Mouse (Mus musculus): Measurements from ENCODE around the gene Sh3gl2. TPM values are rescaled to one million over a fixed set of nuclear protein-coding genes. Genes with fewer than 3 reads are reported as not detected.

The Sh3gl2 gene
- total RNA-seq, 2 experiments from 2014 or later = 247 to 282 TPM

DNA sequence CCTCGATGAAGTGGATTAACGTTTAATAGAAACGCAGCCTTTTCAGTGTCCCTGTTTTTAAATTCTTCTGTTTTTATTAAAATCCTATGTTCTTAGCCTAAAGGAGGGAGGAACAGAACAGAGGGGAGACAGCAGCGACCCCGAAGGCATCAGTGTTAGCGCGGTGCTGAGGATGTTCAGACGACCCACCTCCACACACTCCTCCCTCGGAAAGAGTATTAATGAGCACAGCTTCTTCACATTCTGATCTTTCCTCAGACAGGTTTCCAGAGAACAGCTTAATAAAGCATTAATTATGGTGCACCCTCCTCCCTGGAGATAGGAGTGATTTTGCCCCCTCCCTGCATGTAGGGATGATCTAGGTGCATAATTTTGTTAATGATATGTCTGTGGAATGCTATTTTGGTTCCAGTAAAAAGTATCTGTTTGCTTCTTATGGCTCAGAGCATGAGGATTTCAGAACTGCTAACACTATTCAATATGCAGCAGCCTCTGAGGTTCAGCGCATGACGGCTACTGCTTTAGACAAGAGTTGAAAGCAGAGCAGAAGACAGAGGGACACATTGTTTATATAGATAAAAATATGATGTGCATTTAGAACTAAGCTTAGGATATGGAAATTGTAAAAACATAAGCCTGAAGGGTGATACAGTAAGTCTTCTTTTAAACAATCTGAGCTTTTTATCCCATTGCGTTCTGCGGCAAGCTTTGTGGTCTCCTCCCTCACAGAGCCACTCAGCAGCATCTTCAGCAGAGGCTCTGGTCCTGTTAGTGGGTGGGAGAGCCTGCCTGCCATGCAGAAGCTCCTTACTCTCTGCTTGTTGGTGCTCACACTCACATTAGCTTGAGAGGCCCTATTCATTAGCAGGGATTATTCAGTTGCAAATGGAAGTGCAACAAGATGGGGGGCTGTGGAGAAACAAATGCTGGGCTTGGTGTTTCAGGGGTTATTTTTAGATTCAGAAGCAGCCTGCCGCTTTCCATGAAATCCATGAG, 27.8 kb downstream of the Sh3gl2 start:
- no peak for TF ChIP-seq CTCF (IDR thresholded peaks at IDR 0.05)
- intact Hi-C loops (cut with DNase I) = no loop called here
- DNase-seq (ENCODE audit: extremely low spot score in 1 of 2, low spot score in 2 of 2) = no peak
- Histone ChIP-seq H3K4me3 (no peak overlapping the region), H3K27ac (peak overlapping the region; percentile 8)

DNA sequence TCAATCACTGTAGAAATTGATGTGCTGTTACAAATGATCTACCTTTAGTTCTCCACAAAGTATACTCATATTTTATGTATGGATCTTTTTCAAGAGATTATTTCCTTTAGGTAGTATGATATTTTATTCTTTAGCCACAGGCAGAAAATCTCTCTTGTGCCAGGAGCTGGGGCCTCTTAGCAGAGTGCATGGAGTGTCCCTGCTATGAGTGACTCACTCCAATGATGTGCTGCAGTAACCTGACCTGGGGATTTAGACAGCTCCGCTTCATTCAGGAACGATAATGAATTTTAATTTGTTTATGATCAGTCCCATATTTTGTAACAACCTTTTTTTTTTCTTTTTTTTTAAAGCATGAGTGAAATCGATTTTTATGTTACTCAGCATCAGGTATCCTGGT, 36.7 kb downstream of the Sh3gl2 start:
- TF ChIP-seq CTCF (IDR thresholded peaks at IDR 0.05) = no peak
- intact Hi-C loops (cut with DNase I) = no loop called here
- no peak for DNase-seq (ENCODE audit: extremely low spot score in 1 of 2, low spot score in 2 of 2)
- no peak overlapping the region for H3K4me3 ChIP-seq
- H3K27ac ChIP-seq = no peak overlapping the region

DNA sequence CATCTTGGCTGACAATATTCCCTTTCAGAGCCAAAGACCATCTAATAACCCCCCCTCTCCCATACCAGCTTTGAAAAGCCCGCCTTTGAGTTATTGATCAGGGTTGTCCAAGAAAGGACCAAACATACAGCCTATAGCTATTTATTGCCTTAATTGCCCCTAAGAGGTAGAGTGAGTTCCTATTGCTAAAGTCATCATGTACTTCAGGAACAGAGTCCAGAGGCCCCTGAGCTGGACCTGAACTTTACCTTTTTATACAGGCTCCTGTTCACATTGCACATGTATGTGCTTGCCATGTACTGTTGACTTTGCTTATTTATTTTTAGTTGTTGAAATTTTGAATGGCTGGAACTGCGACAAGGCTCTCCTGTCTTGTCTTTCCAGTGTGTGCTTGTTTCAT, 37.6 kb downstream of the Sh3gl2 start:
- intact Hi-C loops (cut with DNase I) = no loop called here
- no peak for DNase-seq (ENCODE audit: extremely low spot score in 1 of 2, low spot score in 2 of 2)

DNA sequence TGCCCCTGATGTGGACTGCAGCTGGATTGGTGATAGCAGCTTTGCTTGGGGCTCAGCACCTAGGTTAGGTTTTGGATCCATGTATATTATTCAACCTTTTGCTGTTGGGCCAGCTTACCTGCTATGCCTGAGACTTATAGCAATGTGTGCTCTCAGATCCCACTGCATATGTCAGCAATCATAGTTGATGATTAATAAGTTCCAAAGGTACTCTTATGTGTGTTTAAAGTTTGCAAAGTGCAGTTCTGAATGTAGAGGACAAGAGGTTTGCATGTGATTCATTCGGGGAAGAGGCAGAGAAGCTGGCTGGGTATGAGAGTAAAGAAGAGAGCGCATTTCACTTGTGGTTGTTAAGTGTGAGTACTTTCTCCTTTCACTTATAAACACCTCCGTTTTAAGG, 43.7 kb downstream of the Sh3gl2 start:
- no peak for TF ChIP-seq CTCF (IDR thresholded peaks at IDR 0.05)
- no peak overlapping the region for H3K4me3 ChIP-seq
- no peak overlapping the region for H3K27ac ChIP-seq
- no peak for DNase-seq (ENCODE audit: extremely low spot score in 1 of 2, low spot score in 2 of 2)
- intact Hi-C loops (cut with DNase I) = no loop called here

More for the DNA sequence above, 37.6 kb downstream of the Sh3gl2 start:
- TF ChIP-seq CTCF (IDR thresholded peaks at IDR 0.05) = no peak
- Histone ChIP-seq H3K4me3 (no peak overlapping the region), H3K27ac (no peak overlapping the region)

DNA sequence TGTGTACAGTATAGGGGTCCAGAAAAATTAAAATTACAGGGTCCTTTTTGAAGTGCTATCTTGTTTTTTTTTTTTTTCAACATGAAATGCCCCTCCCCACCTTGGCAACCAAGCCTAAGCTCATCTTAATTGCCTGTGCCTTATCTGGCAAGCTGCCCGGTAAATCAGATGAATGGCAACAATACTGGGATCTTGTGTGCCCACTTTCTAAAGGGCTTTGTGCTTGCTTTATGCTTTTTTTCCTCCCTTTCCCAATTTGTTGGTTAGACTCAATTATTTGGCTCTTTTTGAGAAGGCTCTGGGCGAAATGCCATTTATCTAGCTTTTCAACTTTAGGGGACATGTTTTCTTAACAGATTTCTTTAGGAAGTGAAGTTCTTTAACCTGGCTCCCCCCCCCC, 45.3 kb downstream of the Sh3gl2 start:
- Histone ChIP-seq H3K4me3 (no peak overlapping the region), H3K27ac (no peak overlapping the region)
- peak in 1 of 2 experiments; percentile 44 for DNase-seq (ENCODE audit: extremely low spot score in 1 of 2, low spot score in 2 of 2)
- no peak for TF ChIP-seq CTCF (IDR thresholded peaks at IDR 0.05)
- intact Hi-C loops (cut with DNase I) = no loop called here

DNA sequence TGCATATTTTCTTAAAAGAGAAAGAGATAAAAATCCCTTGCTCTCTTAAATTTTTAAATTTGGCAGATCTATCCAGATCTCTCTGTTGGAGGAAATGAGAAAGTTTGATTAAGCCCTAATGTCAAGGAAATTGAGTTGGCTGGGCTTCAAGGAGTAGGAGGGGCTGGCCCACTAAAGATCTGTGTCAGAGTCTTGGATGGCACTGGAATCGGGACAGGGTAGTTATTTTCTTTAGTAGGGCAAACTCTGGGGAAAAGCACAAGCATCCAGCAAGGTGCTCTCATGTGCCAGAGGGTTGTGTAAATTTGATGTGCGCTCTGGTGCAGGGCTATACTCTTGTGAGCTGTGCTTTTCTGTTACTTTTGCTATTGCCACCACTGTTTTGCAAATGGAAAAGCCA, 45.9 kb downstream of the Sh3gl2 start:
- Histone ChIP-seq H3K27ac (no peak overlapping the region), H3K4me3 (no peak overlapping the region)
- no peak for TF ChIP-seq CTCF (IDR thresholded peaks at IDR 0.05)
- intact Hi-C loops (cut with DNase I) = no loop called here
- no peak for DNase-seq (ENCODE audit: extremely low spot score in 1 of 2, low spot score in 2 of 2)

DNA sequence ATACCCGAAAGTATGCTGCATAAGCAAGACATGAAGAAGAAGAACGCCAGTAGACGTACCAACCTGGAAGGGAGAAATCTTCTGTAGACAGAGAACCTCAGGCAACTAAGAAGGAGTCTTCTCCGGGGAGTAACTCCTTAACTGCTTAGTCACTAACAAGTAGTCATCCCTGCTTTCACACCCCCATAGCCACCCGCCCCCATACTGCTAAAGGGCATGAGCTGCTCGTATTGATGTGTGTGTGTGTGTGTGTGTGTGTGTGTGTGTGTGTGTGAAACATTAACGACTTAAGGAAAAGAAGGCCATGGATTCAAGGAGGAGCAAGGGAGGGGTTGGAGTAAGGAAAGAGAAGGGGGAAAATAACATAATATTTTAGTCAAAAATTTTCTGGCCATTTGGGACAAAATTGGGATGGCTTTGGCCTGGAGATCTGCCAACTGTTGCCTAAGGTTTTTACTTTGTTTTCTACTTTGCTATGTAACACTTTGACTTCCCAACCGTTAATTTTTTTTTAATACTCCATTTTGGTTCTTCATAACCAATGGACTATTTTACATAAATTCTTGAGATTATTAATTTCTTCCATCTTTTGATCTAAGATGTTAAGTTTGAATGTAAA, 51.0 kb downstream of the Sh3gl2 start:
- Histone ChIP-seq H3K4me3 (no peak overlapping the region), H3K27ac (no peak overlapping the region)
- DNase-seq (ENCODE audit: extremely low spot score in 1 of 2, low spot score in 2 of 2) = no peak
- TF ChIP-seq CTCF (IDR thresholded peaks at IDR 0.05) = no peak
- intact Hi-C loops (cut with DNase I) = no loop called here

DNA sequence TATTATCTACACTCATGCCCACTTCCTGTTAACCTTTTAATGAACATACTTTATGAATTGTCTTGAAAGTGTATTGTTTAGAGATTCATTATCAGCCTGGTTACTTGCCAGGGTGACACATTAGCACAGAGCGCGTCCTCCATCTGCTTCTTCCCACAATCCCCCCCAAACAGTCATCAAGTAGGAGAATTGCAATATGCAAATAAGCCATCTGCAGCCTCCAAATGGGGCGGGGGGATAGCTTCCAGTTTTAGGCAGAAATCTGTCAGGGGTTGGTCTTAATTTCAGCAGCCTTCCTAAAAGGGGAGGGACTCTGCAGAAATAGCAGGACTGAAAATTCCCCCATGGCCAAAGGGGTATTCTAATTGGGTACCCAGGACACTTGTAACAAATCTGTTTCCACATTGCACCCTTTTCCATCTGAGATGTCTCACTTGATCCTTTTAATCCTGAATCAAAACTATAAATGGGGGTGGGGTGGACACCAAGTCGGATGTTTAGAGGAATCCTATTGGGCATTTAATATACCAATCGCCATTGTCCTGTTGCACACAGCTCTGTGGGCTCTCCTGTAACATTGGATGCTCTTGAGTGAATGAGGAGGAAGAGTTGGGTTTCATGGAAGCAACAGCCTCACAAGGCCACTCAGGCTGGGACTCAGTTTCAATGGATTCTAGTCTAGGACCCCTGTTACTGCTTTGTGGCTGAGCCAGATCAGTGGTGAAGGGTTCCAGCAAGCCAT, 51.7 kb downstream of the Sh3gl2 start:
- intact Hi-C loops (cut with DNase I) = no loop called here
- TF ChIP-seq CTCF (IDR thresholded peaks at IDR 0.05) = no peak
- no peak for DNase-seq (ENCODE audit: extremely low spot score in 1 of 2, low spot score in 2 of 2)
- H3K4me3 ChIP-seq = no peak overlapping the region
- no peak overlapping the region for H3K27ac ChIP-seq

DNA sequence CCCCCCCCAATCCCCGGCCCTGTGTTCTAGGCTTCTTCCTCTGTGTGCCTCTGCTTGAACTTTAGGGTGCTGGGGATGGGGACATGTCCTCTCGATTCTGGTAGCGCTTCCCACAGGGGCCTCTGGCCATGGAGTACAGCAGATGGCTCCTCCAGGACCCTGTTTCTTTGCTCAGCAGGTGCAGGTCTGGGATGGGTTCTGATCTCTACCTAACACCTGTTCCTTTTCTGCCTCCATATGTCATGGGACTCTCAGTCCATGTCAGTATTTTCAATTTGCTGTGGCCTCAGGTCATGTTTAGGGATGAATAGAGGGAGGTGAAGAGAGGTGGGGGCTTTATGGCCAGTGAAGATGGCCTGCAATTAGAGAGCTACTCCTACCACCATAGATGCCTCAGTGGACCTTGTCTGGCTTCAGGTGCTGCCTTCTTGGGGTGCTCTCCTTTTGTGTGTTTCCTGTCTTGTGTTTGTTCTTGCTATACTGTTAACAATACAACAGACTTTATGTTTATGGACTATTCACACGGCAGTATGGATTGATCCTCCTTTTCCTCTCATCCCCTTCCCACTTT, 52.9 kb downstream of the Sh3gl2 start:
- Histone ChIP-seq H3K27ac (0 out of 2 replicates have a peak overlapping the region, but pooled peaks have one; percentile 11), H3K4me3 (no peak overlapping the region)
- no peak for DNase-seq (ENCODE audit: extremely low spot score in 1 of 2, low spot score in 2 of 2)
- TF ChIP-seq CTCF (IDR thresholded peaks at IDR 0.05) = no peak
- intact Hi-C loops (cut with DNase I) = no loop called here

DNA sequence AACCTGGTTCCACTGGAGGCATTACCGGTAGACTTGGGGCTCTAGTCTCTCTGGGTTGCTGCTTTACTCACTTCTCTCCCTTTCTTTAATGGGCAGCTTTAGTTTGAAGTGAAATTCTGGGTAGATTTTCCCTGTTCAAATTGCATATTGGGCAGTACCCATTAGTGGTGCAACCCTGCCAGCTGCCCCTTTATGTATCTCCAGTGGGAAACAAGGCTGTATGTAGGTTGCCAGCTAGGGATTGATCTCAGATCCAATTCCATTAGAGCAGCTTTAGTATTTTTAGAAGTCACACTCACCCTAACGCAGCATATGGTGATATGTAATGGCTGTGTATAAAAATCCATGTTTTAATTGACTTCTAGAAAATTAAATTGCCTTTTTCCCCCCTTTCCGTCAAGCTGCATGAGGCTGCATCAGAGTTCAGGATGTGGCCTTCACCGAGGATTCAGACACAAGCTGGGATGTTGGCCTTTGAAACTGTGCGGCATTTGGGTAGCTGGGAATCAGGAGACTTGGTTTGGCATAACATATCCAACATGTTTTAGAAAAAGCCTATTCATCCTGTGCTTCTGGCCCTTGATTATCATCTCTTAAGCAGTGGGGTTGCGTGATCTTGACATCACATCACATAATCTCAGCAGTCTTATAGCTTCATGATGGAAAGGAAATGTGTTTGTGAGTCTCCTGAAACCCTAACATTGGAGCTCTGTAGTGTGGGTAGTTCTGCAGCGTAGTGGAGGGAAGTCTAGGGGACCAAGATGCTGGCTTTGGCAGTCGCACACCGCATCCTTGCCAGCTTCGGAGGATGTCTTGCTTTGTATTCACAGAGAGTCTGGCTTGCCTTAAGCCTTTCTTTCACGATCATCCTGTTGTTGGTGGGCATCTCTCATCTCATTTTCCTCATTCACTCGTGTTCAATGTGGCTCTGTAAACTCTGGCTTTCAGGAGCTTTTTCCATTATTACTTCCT, 56.0 kb downstream of the Sh3gl2 start:
- Histone ChIP-seq H3K4me3 (no peak overlapping the region), H3K27ac (peak overlapping the region; percentile 45; the same call in 1 of the 2 replicates)
- peak; percentile 39 to 62 for DNase-seq (ENCODE audit: extremely low spot score in 1 of 2, low spot score in 2 of 2)
- no peak for TF ChIP-seq CTCF (IDR thresholded peaks at IDR 0.05)
- intact Hi-C loops (cut with DNase I) = loop anchor here (2.0 kb wide), 1 partner anchor 54 kb away; no protein-coding TSS in a partner anchor
